Mouse (Mus musculus) ovary, adult 2 months (tissue): ENCODE measurements around the gene Amd2. TPM values are rescaled to one million over a fixed set of nuclear protein-coding genes. Genes with fewer than 3 reads are reported as not detected.

Experiments
- polyA plus RNA-seq: library from polyadenylated mRNA; depleted of rRNA; stranded (reverse); fragments of >200 nt; gene quantifications from 2 replicates; pipeline ENCODE4 v1.2.3, GENCODE M21; 2012; rRNA removed

The Amd2 gene
- 0.07 TPM in 1 of 2 replicates, not detected in the other for polyA plus RNA-seq

GRCm38 (mm10) chr10:35711792-35712191, at the start of gene Amd2:
Gene Amd2 (minus strand): TSS chr10:35711892.

